Mouse (Mus musculus): ENCODE measurements around the gene Cog5. TPM values are rescaled to one million over a fixed set of nuclear protein-coding genes. Genes with fewer than 3 reads are reported as not detected.

Gene Cog5
- total RNA-seq (2012; rRNA removed), result 20.0 and 27.1 TPM in 2 replicates
- 10 to 100 TPM in 1 of 2 experiments, not detected in 1; 28.4 TPM for polyA plus RNA-seq (2012; ENCODE audit: insufficient read depth in 1 of 2, insufficient read length in 2 of 2, low read depth in 1 of 2, low replicate concordance in 2 of 2, missing spikeins in 1 of 2)

DNA sequence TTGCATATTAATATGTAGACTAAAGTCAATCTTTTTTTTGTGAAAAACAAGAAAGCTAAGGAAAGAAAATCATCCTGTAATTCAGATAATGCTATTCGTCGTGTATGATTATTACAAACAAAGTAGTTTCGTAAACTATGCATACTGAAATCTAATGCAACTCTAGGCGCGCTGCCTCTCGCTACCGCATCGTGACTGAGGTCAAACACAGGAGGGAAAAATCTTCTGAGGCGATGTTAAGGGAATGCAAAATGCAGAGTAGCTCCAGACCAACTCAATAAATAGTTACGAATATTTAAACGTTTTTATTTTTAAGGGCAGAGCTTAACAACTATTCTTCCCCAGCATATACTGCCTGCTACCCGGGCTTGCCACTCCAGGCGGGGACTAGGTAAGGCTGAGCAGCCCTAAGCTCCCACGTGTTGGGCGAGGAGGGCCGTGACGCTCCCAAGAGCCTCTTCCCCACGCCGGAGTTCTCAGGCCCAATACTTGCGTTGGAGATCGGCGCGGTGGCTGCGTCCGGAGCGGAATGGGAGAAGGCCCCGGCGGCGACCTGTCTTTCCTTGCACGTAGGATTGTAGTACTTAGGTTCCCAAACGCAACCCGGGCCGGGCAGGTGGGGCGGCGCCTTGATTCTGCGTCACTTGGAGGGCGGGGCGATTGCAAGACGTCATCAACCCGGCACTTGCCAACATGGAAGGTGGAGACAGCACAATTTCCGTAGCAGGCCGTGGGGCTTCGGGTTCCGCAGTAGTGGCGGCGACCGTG is at the start of gene Cog5, which contains the start of gene Dus4l:
TSS of gene Cog5 (plus strand) at position 673 of the 768 bp plus-strand sequence.
TSS of gene Dus4l (minus strand) at position 630 of the 768 bp plus-strand sequence.
- Histone ChIP-seq H3K9ac (ENCODE audit: control insufficient read depth, low read depth, low read length, poor library complexity, severe bottlenecking) (peak within 1 kb of the TSS; percentile 98), H3K9me3 (replicated peaks; ENCODE audit: insufficient read depth, low read length) (no peaks in the 10 kb centered on the region), H3K79me2 (ENCODE audit: control insufficient read depth, insufficient read depth, low read length, poor library complexity) (peaks cover 18% of the 10 kb centered on the region), H3K27me3 (ENCODE audit: control insufficient read depth in 1 of 2, insufficient read depth in 2 of 2, low read length in 2 of 2) (no peaks in the 10 kb centered on the region), H3K36me3 (ENCODE audit: control insufficient read depth in 1 of 2, insufficient read depth in 2 of 2, low read length in 2 of 2) (peaks cover 0 to 12% of the 10 kb centered on the region in 2 experiments; a peak in 3 of 4 replicates), H3K27ac (ENCODE audit: control insufficient read depth, low read depth, low read length) (peak within 1 kb of the TSS; percentile 88), H3K4me1 (ENCODE audit: control insufficient read depth in 1 of 2, insufficient read depth in 2 of 2, low read length in 2 of 2) (peaks cover 2 to 3% of the 10 kb centered on the region in 2 experiments; a peak in 3 of 4 replicates), H3K4me3 (ENCODE audit: control insufficient read depth in 1 of 2, insufficient read depth in 1 of 2, low read depth in 2 of 2, low read length in 2 of 2) (peak within 1 kb of the TSS; percentile 85 to 98)
- peak; percentile 96 for DNase-seq (ENCODE audit: low read depth, low spot score)
- TF ChIP-seq KAT2A (conservative IDR thresholded peaks at IDR 0.05; ENCODE audit: low read depth, low read length), result peak; percentile 59; the same call in 1 of the 2 replicates
- no peak for TF ChIP-seq JUND (IDR thresholded peaks at IDR 0.05; ENCODE audit: low read depth, low read length)
- no peak for TF ChIP-seq SMC3 (IDR thresholded peaks at IDR 0.05; ENCODE audit: low read depth, low read length)
- no peak for TF ChIP-seq EP300 (IDR thresholded peaks at IDR 0.05; ENCODE audit: low read depth in 1 of 2, low read length in 2 of 2)
- peak; percentile 92 for TF ChIP-seq HCFC1 (IDR thresholded peaks at IDR 0.05; ENCODE audit: low read depth, low read length)
- TF ChIP-seq CTCF (IDR thresholded peaks at IDR 0.05 in 2 of 3, conservative IDR thresholded peaks at IDR 0.05 in 1 of 3; ENCODE audit: control insufficient read depth in 1 of 3, insufficient read depth in 1 of 3, low read depth in 2 of 3, low read length in 3 of 3, poor library complexity in 1 of 3, severe bottlenecking in 1 of 3), result no peak
- TF ChIP-seq POLR2AphosphoS5 (IDR thresholded peaks at IDR 0.05; ENCODE audit: borderline replicate concordance, low read depth, low read length), result no peak
- TF ChIP-seq MAX (IDR thresholded peaks at IDR 0.05; ENCODE audit: low read length), result peak; percentile 86; the same call in 1 of the 2 replicates
- TF ChIP-seq E2F4 (IDR thresholded peaks at IDR 0.05; ENCODE audit: borderline replicate concordance, low read depth, low read length), result no peak
- TF ChIP-seq CHD1 (IDR thresholded peaks at IDR 0.05; ENCODE audit: low read depth, low read length), result no peak
- TF ChIP-seq ZC3H11A (IDR thresholded peaks at IDR 0.05; ENCODE audit: low read depth, low read length), result no peak
- TF ChIP-seq RCOR1 (IDR thresholded peaks at IDR 0.05; ENCODE audit: low read depth, low read length), result no peak
- TF ChIP-seq POLR2AphosphoS2 (IDR thresholded peaks at IDR 0.05; ENCODE audit: low read length), result peak; percentile 86
- no peak for TF ChIP-seq BHLHE40 (IDR thresholded peaks at IDR 0.05; ENCODE audit: borderline replicate concordance, low read depth, low read length)
- TF ChIP-seq GATA1 (IDR thresholded peaks at IDR 0.05; ENCODE audit: low read depth, low read length), result no peak
- peak; percentile 56 for TF ChIP-seq ETS1 (IDR thresholded peaks at IDR 0.05; ENCODE audit: low read depth, low read length)
- TF ChIP-seq MXI1 (IDR thresholded peaks at IDR 0.05; ENCODE audit: low read depth, low read length), result peak; percentile 99
- TF ChIP-seq NELFE (IDR thresholded peaks at IDR 0.05; ENCODE audit: low read depth, low read length), result peak; percentile 91
- TF ChIP-seq TCF12 (IDR thresholded peaks at IDR 0.05; ENCODE audit: low read depth, low read length), result peak; percentile 74
- peak; percentile 44; the same call in 1 of the 2 replicates for TF ChIP-seq NRF1 (IDR thresholded peaks at IDR 0.05; ENCODE audit: insufficient read depth, low read depth, low read length, poor library complexity, severe bottlenecking)
- no peak for TF ChIP-seq ZNF384 (IDR thresholded peaks at IDR 0.05; ENCODE audit: low read depth, low read length)
- TF ChIP-seq ELF1 (IDR thresholded peaks at IDR 0.05; ENCODE audit: low read depth, low read length), result peak; percentile 85
- TF ChIP-seq UBTF (IDR thresholded peaks at IDR 0.05; ENCODE audit: borderline replicate concordance, insufficient read depth, low read depth, low read length), result no peak
- TF ChIP-seq MYB (IDR thresholded peaks at IDR 0.05; ENCODE audit: low read depth, low read length), result no peak
- peak; percentile 63; the same call in 1 of the 2 replicates for TF ChIP-seq TBP (IDR thresholded peaks at IDR 0.05; ENCODE audit: low read depth, low read length)
- TF ChIP-seq USF1 (IDR thresholded peaks at IDR 0.05; ENCODE audit: low read depth, low read length), result no peak
- TF ChIP-seq SIN3A (IDR thresholded peaks at IDR 0.05; ENCODE audit: low read length), result peak; percentile 96; the same call in 1 of the 2 replicates
- peak; percentile 91 for TF ChIP-seq MYC (IDR thresholded peaks at IDR 0.05; ENCODE audit: low read depth, low read length)
- TF ChIP-seq ZMIZ1 (IDR thresholded peaks at IDR 0.05; ENCODE audit: low read depth, low read length), result peak; percentile 75; the same call in 1 of the 2 replicates
- no peak for TF ChIP-seq ZKSCAN1 (IDR thresholded peaks at IDR 0.05; ENCODE audit: low read depth, low read length)
- TF ChIP-seq MAZ (IDR thresholded peaks at IDR 0.05; ENCODE audit: low read depth, low read length), result peak; percentile 71; the same call in 1 of the 2 replicates
- peak; percentile 57 to 95 for TF ChIP-seq POLR2A (IDR thresholded peaks at IDR 0.05; ENCODE audit: control insufficient read depth in 1 of 2, insufficient read depth in 1 of 2, low read depth in 1 of 2, low read length in 2 of 2, poor library complexity in 1 of 2)
- TF ChIP-seq RAD21 (IDR thresholded peaks at IDR 0.05; ENCODE audit: low read depth, low read length), result no peak
- no peak for TF ChIP-seq TAL1 (IDR thresholded peaks at IDR 0.05; ENCODE audit: low read length)
- TF ChIP-seq MAFK (IDR thresholded peaks at IDR 0.05; ENCODE audit: borderline replicate concordance, low read depth, low read length), result no peak
- 0 out of 2 replicates have a peak, but pooled peaks have one; percentile 25 for TF ChIP-seq GABPA (IDR thresholded peaks at IDR 0.05; ENCODE audit: low read depth, low read length)
